Mouse (Mus musculus): ENCODE results near the gene Pde8b. TPM values are rescaled to one million over a fixed set of nuclear protein-coding genes. Genes with fewer than 3 reads are reported as not detected.
A peak's percentile ranks its signal among the peaks of the same experiment; 100 is the strongest.

The Pde8b gene
- total RNA-seq, 1 experiment from 2014 or later: not detected

- no peak for ATAC-seq (replicated peaks in 1 of 2; ENCODE audit: insufficient read depth in 1 of 2, low FRiP score in 2 of 2, low TSS enrichment in 1 of 2, low read depth in 1 of 2, poor library complexity in 2 of 2, severe bottlenecking in 2 of 2)
Observed at GRCm38 (mm10) chr13:95063390-95064017, 186.6 kb downstream of the Pde8b start.

- no peak for ATAC-seq (replicated peaks in 1 of 2; ENCODE audit: insufficient read depth in 1 of 2, low FRiP score in 2 of 2, low TSS enrichment in 1 of 2, low read depth in 1 of 2, poor library complexity in 2 of 2, severe bottlenecking in 2 of 2)
Observed at GRCm38 (mm10) chr13:95058885-95059284, 191.3 kb downstream of the Pde8b start.

- ATAC-seq (replicated peaks in 1 of 2; ENCODE audit: insufficient read depth in 1 of 2, low FRiP score in 2 of 2, low TSS enrichment in 1 of 2, low read depth in 1 of 2, poor library complexity in 2 of 2, severe bottlenecking in 2 of 2): no peak
Observed at GRCm38 (mm10) chr13:95056501-95057280, 193.4 kb downstream of the Pde8b start.

GRCm38 (mm10) chr13:95055742-95056388, 194.3 kb downstream of the Pde8b start:
- ATAC-seq (replicated peaks in 1 of 2; ENCODE audit: insufficient read depth in 1 of 2, low FRiP score in 2 of 2, low TSS enrichment in 1 of 2, low read depth in 1 of 2, poor library complexity in 2 of 2, severe bottlenecking in 2 of 2): no peak

- no peak for ATAC-seq (replicated peaks in 1 of 2; ENCODE audit: insufficient read depth in 1 of 2, low FRiP score in 2 of 2, low TSS enrichment in 1 of 2, low read depth in 1 of 2, poor library complexity in 2 of 2, severe bottlenecking in 2 of 2)
Observed at GRCm38 (mm10) chr13:95052421-95052820, 197.7 kb downstream of the Pde8b start.

GRCm38 (mm10) chr13:95050398-95050797, 199.7 kb downstream of the Pde8b start:
- no peak for ATAC-seq (replicated peaks in 1 of 2; ENCODE audit: insufficient read depth in 1 of 2, low FRiP score in 2 of 2, low TSS enrichment in 1 of 2, low read depth in 1 of 2, poor library complexity in 2 of 2, severe bottlenecking in 2 of 2)

GRCm38 (mm10) chr13:95044108-95044507, 206.0 kb downstream of the Pde8b start:
- no peak for ATAC-seq (replicated peaks in 1 of 2; ENCODE audit: insufficient read depth in 1 of 2, low FRiP score in 2 of 2, low TSS enrichment in 1 of 2, low read depth in 1 of 2, poor library complexity in 2 of 2, severe bottlenecking in 2 of 2)

GRCm38 (mm10) chr13:95040140-95040738, 209.9 kb downstream of the Pde8b start:
- ATAC-seq (replicated peaks in 1 of 2; ENCODE audit: insufficient read depth in 1 of 2, low FRiP score in 2 of 2, low TSS enrichment in 1 of 2, low read depth in 1 of 2, poor library complexity in 2 of 2, severe bottlenecking in 2 of 2): no peak

GRCm38 (mm10) chr13:95038200-95038599, 211.9 kb downstream of the Pde8b start:
- ATAC-seq (replicated peaks in 1 of 2; ENCODE audit: insufficient read depth in 1 of 2, low FRiP score in 2 of 2, low TSS enrichment in 1 of 2, low read depth in 1 of 2, poor library complexity in 2 of 2, severe bottlenecking in 2 of 2): peak in 1 of 2 experiments; percentile 59; a peak in 2 of 4 replicates

GRCm38 (mm10) chr13:95034715-95035114, 215.4 kb downstream of the Pde8b start:
- ATAC-seq (replicated peaks in 1 of 2; ENCODE audit: insufficient read depth in 1 of 2, low FRiP score in 2 of 2, low TSS enrichment in 1 of 2, low read depth in 1 of 2, poor library complexity in 2 of 2, severe bottlenecking in 2 of 2): no peak

GRCm38 (mm10) chr13:95034094-95034493, 216.0 kb downstream of the Pde8b start:
- ATAC-seq (replicated peaks in 1 of 2; ENCODE audit: insufficient read depth in 1 of 2, low FRiP score in 2 of 2, low TSS enrichment in 1 of 2, low read depth in 1 of 2, poor library complexity in 2 of 2, severe bottlenecking in 2 of 2): peak; percentile 41 to 60; a peak in 2 of 4 replicates

- ATAC-seq (replicated peaks in 1 of 2; ENCODE audit: insufficient read depth in 1 of 2, low FRiP score in 2 of 2, low TSS enrichment in 1 of 2, low read depth in 1 of 2, poor library complexity in 2 of 2, severe bottlenecking in 2 of 2): no peak
Observed at GRCm38 (mm10) chr13:95032973-95033372, 217.2 kb downstream of the Pde8b start.

GRCm38 (mm10) chr13:95032127-95032831, 217.9 kb downstream of the Pde8b start:
- ATAC-seq (replicated peaks in 1 of 2; ENCODE audit: insufficient read depth in 1 of 2, low FRiP score in 2 of 2, low TSS enrichment in 1 of 2, low read depth in 1 of 2, poor library complexity in 2 of 2, severe bottlenecking in 2 of 2): no peak

GRCm38 (mm10) chr13:95030828-95031227, 219.3 kb downstream of the Pde8b start:
- ATAC-seq (replicated peaks in 1 of 2; ENCODE audit: insufficient read depth in 1 of 2, low FRiP score in 2 of 2, low TSS enrichment in 1 of 2, low read depth in 1 of 2, poor library complexity in 2 of 2, severe bottlenecking in 2 of 2): no peak

GRCm38 (mm10) chr13:95020216-95020615, 229.9 kb downstream of the Pde8b start:
- no peak for ATAC-seq (replicated peaks in 1 of 2; ENCODE audit: insufficient read depth in 1 of 2, low FRiP score in 2 of 2, low TSS enrichment in 1 of 2, low read depth in 1 of 2, poor library complexity in 2 of 2, severe bottlenecking in 2 of 2)

- ATAC-seq (replicated peaks in 1 of 2; ENCODE audit: insufficient read depth in 1 of 2, low FRiP score in 2 of 2, low TSS enrichment in 1 of 2, low read depth in 1 of 2, poor library complexity in 2 of 2, severe bottlenecking in 2 of 2): 0 out of 4 replicates have a peak, but pooled peaks of 1 of the 2 experiments have one; percentile 7
Observed at GRCm38 (mm10) chr13:95019345-95019744, 230.8 kb downstream of the Pde8b start.

GRCm38 (mm10) chr13:95017916-95018315, 232.2 kb downstream of the Pde8b start:
- ATAC-seq (replicated peaks in 1 of 2; ENCODE audit: insufficient read depth in 1 of 2, low FRiP score in 2 of 2, low TSS enrichment in 1 of 2, low read depth in 1 of 2, poor library complexity in 2 of 2, severe bottlenecking in 2 of 2): no peak
